In the genomic region with DNA sequence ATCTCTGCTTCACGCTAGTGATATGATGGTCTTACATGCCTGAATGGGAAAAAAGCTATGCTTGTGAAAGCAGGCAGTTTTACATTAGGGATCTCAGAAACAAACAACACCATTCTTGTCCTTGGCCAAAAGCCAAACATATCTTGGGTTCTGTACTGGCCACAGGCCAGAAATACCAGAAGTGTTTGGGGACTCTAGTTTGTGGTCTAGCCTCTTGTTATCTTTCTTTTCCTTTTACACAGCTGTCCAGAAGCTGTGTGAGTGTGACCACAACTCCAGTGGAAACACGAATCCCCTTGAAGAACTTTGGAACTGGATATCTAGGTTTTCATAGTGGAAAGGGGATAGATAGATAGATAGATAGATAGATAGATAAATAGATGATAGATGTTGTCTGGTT, we compare ENCODE assay signal across 12 mouse cellular contexts. TPM values are rescaled to one million over a fixed set of nuclear protein-coding genes. Genes with fewer than 3 reads are reported as not detected.
DNase-seq lines count a peak whose midpoint lies in the region; ATAC-seq lines count a peak whose summit lies in the region.
"Had no signal": no experiment of that assay in that cellular context is flagged by ENCODE, and none has a peak within 500 bp of the region (broad histone marks: within the 10 kb centered on the region; RNA-seq: fewer than 3 reads in every experiment).

No protein-coding gene starts in this region.

- no peaks in the 10 kb centered on the region for H3K9me3 ChIP-seq in embryonic facial prominence, embryonic 14.5 days (ENCODE audit: control insufficient read depth, low read length)
- no peaks in the 10 kb centered on the region for H3K9me3 ChIP-seq in embryonic facial prominence, embryonic 10.5 days
- no peaks in the 10 kb centered on the region for H3K9me3 ChIP-seq in kidney, embryonic 15.5 days (replicated peaks)
- H3K9me3 ChIP-seq in hindbrain, embryonic 10.5 days = no peaks in the 10 kb centered on the region
- H3K9me3 ChIP-seq: heart, embryonic 13.5 days had no signal

- DNase-seq in embryonic facial prominence, embryonic 14.5 days (ENCODE audit: low spot score) = peak; percentile 65
- DNase-seq in embryonic facial prominence, embryonic 10.5 days (ENCODE audit: low spot score) = no peak
- DNase-seq in kidney, postnatal 14 days = peak; percentile 22
- DNase-seq in NIH3T3 (ENCODE audit: low read depth) = peak; percentile 57
- peak; percentile 1 for DNase-seq in lung, postnatal 14 days
- DNase-seq in urinary bladder, adult 18-20 months (ENCODE audit: low spot score in 2 of 2) = no peak
- no peak for DNase-seq in hindbrain, embryonic 10.5 days (ENCODE audit: low spot score)
- DNase-seq: spleen, adult 18-20 months; thymus, adult 18-20 months had no signal

- H3K27ac ChIP-seq in embryonic facial prominence, embryonic 14.5 days (replicated peaks; ENCODE audit: low read depth, low read length) = no peak overlapping the region
- no peak overlapping the region for H3K27ac ChIP-seq in embryonic facial prominence, embryonic 10.5 days (replicated peaks)
- H3K27ac ChIP-seq in kidney, embryonic 15.5 days = no peak overlapping the region
- no peak overlapping the region for H3K27ac ChIP-seq in hindbrain, embryonic 10.5 days

- no peak overlapping the region for H3K9ac ChIP-seq in embryonic facial prominence, embryonic 14.5 days (ENCODE audit: low read depth, low read length)
- H3K9ac ChIP-seq in kidney, embryonic 15.5 days = no peak overlapping the region
- H3K9ac ChIP-seq: heart, embryonic 13.5 days had no signal

- no peaks in the 10 kb centered on the region for H3K36me3 ChIP-seq in embryonic facial prominence, embryonic 14.5 days (ENCODE audit: control insufficient read depth, insufficient read depth, low read length)
- no peaks in the 10 kb centered on the region for H3K36me3 ChIP-seq in embryonic facial prominence, embryonic 10.5 days (replicated peaks)
- no peaks in the 10 kb centered on the region for H3K36me3 ChIP-seq in kidney, embryonic 15.5 days
- H3K36me3 ChIP-seq in hindbrain, embryonic 10.5 days = no peaks in the 10 kb centered on the region
- H3K36me3 ChIP-seq: heart, embryonic 13.5 days had no signal

- H3K4me2 ChIP-seq in embryonic facial prominence, embryonic 14.5 days (ENCODE audit: low read depth, low read length) = no peak overlapping the region
- H3K4me2 ChIP-seq in kidney, embryonic 15.5 days = no peak overlapping the region
- H3K4me2 ChIP-seq: heart, embryonic 13.5 days had no signal

- H3K27me3 ChIP-seq in embryonic facial prominence, embryonic 14.5 days (replicated peaks; ENCODE audit: control insufficient read depth, insufficient read depth, low read length) = no peaks in the 10 kb centered on the region
- peaks cover 7% of the 10 kb centered on the region; the same call in 1 of the 2 replicates for H3K27me3 ChIP-seq in embryonic facial prominence, embryonic 10.5 days (replicated peaks; ENCODE audit: low read depth, poor library complexity, severe bottlenecking)
- H3K27me3 ChIP-seq in kidney, embryonic 15.5 days = peaks cover 6% of the 10 kb centered on the region; the same call in 1 of the 2 replicates
- no peaks in the 10 kb centered on the region for H3K27me3 ChIP-seq in hindbrain, embryonic 10.5 days (ENCODE audit: insufficient read depth, poor library complexity, severe bottlenecking)
- H3K27me3 ChIP-seq: heart, embryonic 13.5 days had no signal

- WGBS in embryonic facial prominence, embryonic 14.5 days = 43% methylated on average over 2 of the region's 2 CpGs
- 83% methylated on average over 2 of the region's 2 CpGs for WGBS in embryonic facial prominence, embryonic 10.5 days
- WGBS in kidney, embryonic 15.5 days = 51% methylated on average over 2 of the region's 2 CpGs
- 82% methylated on average over 2 of the region's 2 CpGs for WGBS in hindbrain, embryonic 10.5 days

- H3K4me1 ChIP-seq in embryonic facial prominence, embryonic 14.5 days (ENCODE audit: control insufficient read depth, insufficient read depth, low read length) = no peaks in the 10 kb centered on the region
- no peaks in the 10 kb centered on the region for H3K4me1 ChIP-seq in embryonic facial prominence, embryonic 10.5 days
- 0 out of 2 replicates have a peak, but pooled peaks cover 3% of the 10 kb centered on the region for H3K4me1 ChIP-seq in kidney, embryonic 15.5 days
- H3K4me1 ChIP-seq in hindbrain, embryonic 10.5 days (replicated peaks) = no peaks in the 10 kb centered on the region

- H3K4me3 ChIP-seq in embryonic facial prominence, embryonic 14.5 days (ENCODE audit: low read depth, low read length) = no peak overlapping the region
- H3K4me3 ChIP-seq in embryonic facial prominence, embryonic 10.5 days = no peak overlapping the region
- H3K4me3 ChIP-seq in kidney, embryonic 15.5 days (replicated peaks) = no peak overlapping the region
- H3K4me3 ChIP-seq in hindbrain, embryonic 10.5 days = no peak overlapping the region
- H3K4me3 ChIP-seq: heart, embryonic 13.5 days had no signal

- ATAC-seq in embryonic facial prominence, embryonic 14.5 days (ENCODE audit: low read depth) = no peak
- no peak for ATAC-seq in kidney, embryonic 15.5 days (replicated peaks; ENCODE audit: low FRiP score)

RNA-seq across cellular contexts. Expression of a gene that starts 41.2 kb away (rescaled TPM):
- 1.5 and 1.7 TPM in 2 replicates for polyA plus RNA-seq in embryonic facial prominence, embryonic 14.5 days (2014; fragmentation: Nextera tagmentation; extraction: Ambion mirVana)
- 0.92 and 1.2 TPM in 2 replicates for polyA plus RNA-seq in embryonic facial prominence, embryonic 10.5 days (2016; fragmentation: Nextera tagmentation; extraction: Ambion mirVana)
- polyA plus RNA-seq in kidney, embryonic 15.5 days (2015; fragmentation: Nextera tagmentation; extraction: Ambion mirVana) = 1.7 and 2.1 TPM in 2 replicates
- polyA plus RNA-seq in hindbrain, embryonic 10.5 days (2016; fragmentation: Nextera tagmentation; extraction: Ambion mirVana) = 0.50 and 1.5 TPM in 2 replicates
- polyA plus RNA-seq: liver, adult 2 months had no signal

Comparison
In these comparisons a context has a peak if more than half of its experiments do, and no peak if none do; other contexts are left out.
1. DNase-seq: peak in embryonic facial prominence, embryonic 14.5 days (single experiment), kidney, postnatal 14 days (single experiment), NIH3T3 (single experiment) and lung, postnatal 14 days (single experiment); none in embryonic facial prominence, embryonic 10.5 days (single experiment), urinary bladder, adult 18-20 months (0 of 2) and hindbrain, embryonic 10.5 days (single experiment).